Mouse (Mus musculus) layer of hippocampus, adult 9-11 months (tissue): ENCODE data around the gene Nlrc3.
A peak's percentile ranks its signal among the peaks of the same experiment; 100 is the strongest.

Source experiments
- DNase-seq: peaks from one replicate; pipeline ENCODE4 v3.0.0; 2022

Gene Nlrc3

DNA sequence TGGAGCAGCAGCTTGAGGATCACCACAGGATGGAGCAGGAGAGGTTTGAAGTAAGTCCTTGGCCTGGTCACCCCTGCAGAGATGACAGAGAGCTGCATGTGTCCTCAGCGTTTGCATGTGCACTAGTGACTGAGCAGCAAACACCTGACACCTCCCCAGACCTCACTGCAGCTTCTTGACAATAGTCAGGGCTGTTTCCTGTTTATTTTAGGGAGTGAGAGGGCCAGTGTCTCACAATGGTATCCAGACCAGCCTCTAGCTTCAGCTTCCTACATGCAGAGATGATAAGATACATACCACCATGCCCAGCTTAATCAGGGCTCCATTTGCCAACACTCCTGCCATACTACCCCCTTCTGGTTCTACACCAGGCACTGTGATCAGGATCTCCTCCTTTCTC lies 47.9 kb downstream of the Nlrc3 start:
- DNase-seq = no peak

- no peak for DNase-seq
Measured at GRCm38 (mm10) chr16:3923966-3924365, 52.5 kb downstream of the Nlrc3 start.

DNA sequence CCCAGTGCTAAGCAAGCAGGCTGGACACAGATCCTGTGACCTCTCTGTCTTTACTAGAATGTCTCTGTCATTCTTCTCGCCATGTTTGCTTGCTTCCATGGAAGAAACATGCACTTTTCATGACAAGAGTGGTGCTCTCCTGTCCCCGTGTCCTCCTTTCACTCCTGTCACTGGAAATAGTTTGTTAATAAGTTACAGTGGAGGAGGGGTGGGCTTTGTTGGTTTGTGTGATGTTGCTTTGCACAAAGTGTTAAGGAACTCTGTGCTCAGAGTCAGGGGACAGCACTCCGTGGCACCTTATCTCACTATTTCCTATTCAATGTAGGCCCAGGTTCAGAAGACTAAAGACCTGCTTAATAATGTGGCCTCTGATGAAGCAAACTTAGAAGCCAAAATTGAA lies 52.9 kb downstream of the Nlrc3 start:
- DNase-seq = no peak

GRCm38 (mm10) chr16:3920756-3921155 lies 55.7 kb downstream of the Nlrc3 start:
- no peak for DNase-seq

DNA sequence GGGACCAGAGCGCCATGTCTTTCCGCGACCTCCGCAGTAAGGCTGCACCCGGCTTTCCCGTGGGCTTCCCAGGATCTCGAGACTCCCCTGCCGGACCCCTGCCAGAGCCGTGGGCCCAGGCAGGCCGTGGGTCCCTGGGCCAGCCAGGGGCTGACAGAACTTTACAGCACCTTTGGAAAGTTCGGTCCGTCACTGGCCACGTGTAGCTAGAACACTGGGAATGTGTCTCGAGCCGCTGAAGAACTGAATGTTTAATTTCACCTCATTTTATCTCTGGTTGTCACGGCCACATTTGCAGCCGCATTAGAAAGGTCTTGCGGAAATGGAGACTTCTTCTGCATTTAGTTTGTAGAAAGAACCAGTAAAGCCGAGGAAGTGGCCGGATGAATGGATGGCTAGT lies 67.3 kb downstream of the Nlrc3 start:
- no peak for DNase-seq

GRCm38 (mm10) chr16:3908537-3909111 lies 67.8 kb downstream of the Nlrc3 start, which contains the start of the genes 1700037C18Rik and Cluap1:
Gene 1700037C18Rik, minus strand, starts transcription at chr16:3908689.
Gene Cluap1, plus strand, starts transcription at chr16:3908801.
- peak; percentile 95 for DNase-seq

DNA sequence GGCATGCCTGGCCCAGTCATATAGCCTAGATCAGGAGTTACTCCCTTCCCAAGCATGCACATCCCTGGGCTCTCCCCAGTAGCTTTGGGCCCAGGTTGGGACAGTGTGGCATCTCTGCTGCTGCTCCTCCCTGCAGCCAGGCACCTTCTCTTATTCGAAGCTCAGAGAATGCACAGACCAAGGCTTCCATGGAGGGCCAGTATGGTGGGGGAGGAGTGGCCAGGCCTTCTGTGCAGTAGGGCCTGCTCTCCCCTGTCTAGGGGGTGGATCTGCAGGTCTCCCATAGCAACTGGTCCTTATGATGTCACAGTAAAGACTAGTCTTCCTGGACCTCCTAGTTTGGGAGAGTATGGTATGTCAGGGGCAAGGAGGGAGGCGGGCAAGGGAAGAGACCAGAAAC lies 69.0 kb downstream of the Nlrc3 start:
- DNase-seq = no peak

DNA sequence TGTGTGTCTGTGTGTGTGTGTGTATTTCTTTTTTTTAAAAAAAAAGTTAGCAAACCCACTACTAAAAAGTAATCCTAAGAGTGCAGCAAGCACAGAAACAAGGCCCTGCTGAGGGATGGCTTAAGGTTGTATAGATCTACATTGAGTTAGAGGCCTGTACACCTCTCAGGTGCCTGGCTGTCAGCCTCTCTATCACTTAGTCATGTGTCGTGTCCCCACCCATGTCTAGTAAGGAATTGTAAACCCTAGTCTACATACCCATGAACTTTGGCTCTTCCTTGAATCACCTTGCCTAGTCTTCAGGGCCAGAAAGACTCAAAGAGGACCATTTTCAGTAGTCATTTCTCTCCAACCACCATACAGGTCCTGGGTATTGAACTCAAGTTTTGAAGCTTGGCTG lies 79.9 kb downstream of the Nlrc3 start:
- DNase-seq = no peak

GRCm38 (mm10) chr16:3896046-3896445 lies 80.4 kb downstream of the Nlrc3 start:
- no peak for DNase-seq

DNA sequence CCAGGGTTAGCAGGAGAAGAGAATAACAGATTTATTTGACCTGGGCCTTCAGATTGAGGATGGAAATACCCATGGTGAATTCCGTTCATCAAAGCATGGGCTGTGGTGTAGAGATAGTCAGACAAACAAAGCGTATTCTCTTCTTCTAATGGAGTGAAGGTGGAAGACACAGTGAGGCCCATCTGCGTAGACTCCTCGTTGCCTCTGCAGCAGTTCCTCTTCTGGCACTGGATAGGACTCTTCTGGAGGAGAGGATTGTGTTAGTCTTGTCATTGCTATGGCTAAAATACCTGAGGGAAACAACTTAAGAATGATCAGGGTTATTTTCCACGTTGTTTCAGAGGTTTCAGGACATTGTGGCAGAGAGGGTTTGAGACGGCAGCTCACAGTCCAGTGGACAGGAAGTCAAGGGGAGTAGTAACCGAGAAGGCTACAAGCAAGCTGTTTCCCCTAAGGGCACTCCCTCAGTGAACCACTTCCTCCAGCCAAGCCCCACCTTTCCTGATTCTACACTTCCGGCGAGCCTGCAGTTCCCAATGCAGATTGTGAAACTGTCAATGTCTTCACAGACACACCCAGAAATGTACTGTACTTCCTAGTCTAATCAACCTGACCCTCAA lies 81.1 kb downstream of the Nlrc3 start:
- DNase-seq = no peak
